Mouse (Mus musculus) urinary bladder, postnatal 25 days (tissue): ENCODE data around the gene Spsb2.
A peak's percentile ranks its signal among the peaks of the same experiment; 100 is the strongest.

Experiments used
- DNase-seq: peaks from one replicate; pipeline ENCODE4 v3.0.0; 2022; ENCODE audit warnings: low spot score

Spsb2 gene

GRCm38 (mm10) chr6:124857840-124858530 lies 49.5 kb downstream of the Spsb2 start:
- no peak for DNase-seq

GRCm38 (mm10) chr6:124858561-124859318 lies 50.3 kb downstream of the Spsb2 start:
- no peak for DNase-seq

- DNase-seq: peak; percentile 92
These were observed 51.3 kb downstream of the Spsb2 start for GRCm38 (mm10) chr6:124859725-124860124.
